Mouse (Mus musculus) bone marrow macrophage, adult 2 months (primary cell): ENCODE data around the gene Cntn4.

Source experiments
- CTCF ChIP-seq: IDR thresholded peaks from 2 replicates; pipeline ENCODE4 v1.5.1; 2012; ENCODE audit warnings: low read depth, mild to moderate bottlenecking, low read length, moderate library complexity
- POLR2A ChIP-seq: IDR thresholded peaks from 2 replicates; pipeline ENCODE4 v1.6.1; 2012; ENCODE audit warnings: mild to moderate bottlenecking, low read depth, low read length, borderline replicate concordance

DNA sequence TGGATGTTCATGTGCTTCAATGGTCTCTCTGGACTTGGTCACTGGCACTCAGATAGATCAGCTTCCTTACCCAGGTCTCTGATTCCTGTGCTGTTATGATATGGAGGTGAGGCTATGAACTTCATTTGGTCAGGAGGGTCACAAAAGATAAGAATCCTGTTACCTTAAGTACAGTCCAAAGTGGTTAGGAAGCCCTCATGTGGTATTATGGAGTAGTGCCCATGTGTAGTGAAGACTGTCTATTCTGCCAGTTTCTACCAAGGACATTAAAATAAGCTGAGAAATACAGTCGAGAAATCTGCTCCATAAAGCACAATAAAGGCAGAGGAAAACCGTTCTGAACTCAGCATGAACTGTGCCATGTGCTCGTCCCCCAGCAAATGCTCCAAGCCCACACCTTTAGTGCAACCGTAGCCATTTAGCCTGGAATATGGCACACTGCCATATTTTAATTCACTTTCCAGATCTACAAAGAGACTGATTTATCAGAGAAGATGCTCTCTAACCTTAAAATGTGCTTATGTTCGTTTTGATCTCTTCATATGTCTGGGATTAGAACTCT lies 943.8 kb downstream of the Cntn4 start:
- TF ChIP-seq POLR2A (no peak), CTCF (no peak)
